In genomic region chr9:44249181-44250146, GRCm38 (mm10) we compare ENCODE assay signal across 9 mouse cellular contexts. TPM values are rescaled to one million over a fixed set of nuclear protein-coding genes. Genes with fewer than 3 reads are reported as not detected.
DNase-seq lines count a peak whose midpoint lies in the region; ATAC-seq and TF ChIP-seq lines count a peak whose summit lies in the region.
"Had no signal": no experiment of that assay in that cellular context is flagged by ENCODE, and none has a peak within 500 bp of the region (broad histone marks: within the 10 kb centered on the region; RNA-seq: fewer than 3 reads in every experiment).

No protein-coding gene starts in this region.

- ATAC-seq in embryonic facial prominence, embryonic 12.5 days (ENCODE audit: insufficient number of reproducible peaks, insufficient read depth, low FRiP score, low TSS enrichment), result no peak
- ATAC-seq in liver, embryonic 11.5 days (replicated peaks; ENCODE audit: low FRiP score), result peak; percentile 82
- no peak for ATAC-seq in midbrain, postnatal 0 days (ENCODE audit: low FRiP score)

- no peaks in the 10 kb centered on the region for H3K36me3 ChIP-seq in embryonic facial prominence, embryonic 12.5 days
- no peaks in the 10 kb centered on the region for H3K36me3 ChIP-seq in heart, embryonic 10.5 days
- H3K36me3 ChIP-seq in liver, embryonic 11.5 days (ENCODE audit: control insufficient read depth, insufficient read depth, low read length), result no peaks in the 10 kb centered on the region
- no peaks in the 10 kb centered on the region for H3K36me3 ChIP-seq in midbrain, postnatal 0 days (ENCODE audit: insufficient read depth, low read length)
- no peaks in the 10 kb centered on the region for H3K36me3 ChIP-seq in splenic B cell, adult 2 months (ENCODE audit: control insufficient read depth, insufficient read depth, low read length, poor library complexity, severe bottlenecking)

- TF ChIP-seq CTCF in midbrain, postnatal 0 days (IDR thresholded peaks at IDR 0.05), result peak; percentile 68

- H3K27me3 ChIP-seq in embryonic facial prominence, embryonic 12.5 days, result no peaks in the 10 kb centered on the region
- H3K27me3 ChIP-seq in heart, embryonic 10.5 days (ENCODE audit: insufficient read depth, poor library complexity, severe bottlenecking), result peaks cover 40% of the 10 kb centered on the region
- no peaks in the 10 kb centered on the region for H3K27me3 ChIP-seq in liver, embryonic 11.5 days (replicated peaks; ENCODE audit: control insufficient read depth, insufficient read depth, low read length)
- no peaks in the 10 kb centered on the region for H3K27me3 ChIP-seq in midbrain, postnatal 0 days (ENCODE audit: insufficient read depth, low read length)
- no peaks in the 10 kb centered on the region for H3K27me3 ChIP-seq in splenic B cell, adult 2 months (ENCODE audit: control insufficient read depth, insufficient read depth, low read length, poor library complexity, severe bottlenecking)

- peak overlapping the region; percentile 31 for H3K4me2 ChIP-seq in embryonic facial prominence, embryonic 12.5 days (replicated peaks)
- H3K4me2 ChIP-seq in liver, embryonic 11.5 days, result peak overlapping the region; percentile 41
- H3K4me2 ChIP-seq in midbrain, postnatal 0 days (ENCODE audit: low read depth, low read length, poor library complexity, severe bottlenecking), result no peak overlapping the region

- DNase-seq in urinary bladder, adult 18-20 months (ENCODE audit: low spot score in 2 of 2), result peak; percentile 25 to 45
- DNase-seq in urinary bladder, adult 2 months (ENCODE audit: low spot score), result no peak
- DNase-seq in heart, embryonic 10.5 days (ENCODE audit: low spot score), result peak; percentile 89
- peak; percentile 82 for DNase-seq in kidney, adult 9 months
- peak; percentile 62 for DNase-seq in liver, embryonic 11.5 days (ENCODE audit: low spot score)
- DNase-seq in midbrain, postnatal 0 days (ENCODE audit: low spot score), result peak; percentile 57
- peak; percentile 62 for DNase-seq in splenic B cell, adult 2 months (ENCODE audit: low read depth, low spot score)

- H3K9ac ChIP-seq in embryonic facial prominence, embryonic 12.5 days, result no peak overlapping the region
- H3K9ac ChIP-seq in liver, embryonic 11.5 days (ENCODE audit: low read depth, low read length), result no peak overlapping the region
- H3K9ac ChIP-seq in midbrain, postnatal 0 days (replicated peaks; ENCODE audit: low read length, poor library complexity, severe bottlenecking), result no peak overlapping the region

- H3K27ac ChIP-seq in embryonic facial prominence, embryonic 12.5 days, result no peak overlapping the region
- H3K27ac ChIP-seq in heart, embryonic 10.5 days, result 0 out of 2 replicates have a peak overlapping the region, but pooled peaks have one; percentile 16
- H3K27ac ChIP-seq in liver, embryonic 11.5 days (ENCODE audit: low read depth, low read length), result no peak overlapping the region
- H3K27ac ChIP-seq in midbrain, postnatal 0 days (ENCODE audit: low read depth, low read length), result no peak overlapping the region

- no peak overlapping the region for H3K4me3 ChIP-seq in embryonic facial prominence, embryonic 12.5 days
- H3K4me3 ChIP-seq in heart, embryonic 10.5 days, result peak overlapping the region; percentile 25
- H3K4me3 ChIP-seq in liver, embryonic 11.5 days (ENCODE audit: low read depth, low read length), result no peak overlapping the region
- H3K4me3 ChIP-seq in midbrain, postnatal 0 days (ENCODE audit: low read depth, low read length), result no peak overlapping the region
- H3K4me3 ChIP-seq: myocyte had no signal

- WGBS in embryonic facial prominence, embryonic 12.5 days, result 47% methylated on average over 26 of the region's 26 CpGs
- WGBS in heart, embryonic 10.5 days, result 37% methylated on average over 26 of the region's 26 CpGs
- WGBS in liver, embryonic 11.5 days, result 40% methylated on average over 26 of the region's 26 CpGs
- 46% methylated on average over 26 of the region's 26 CpGs for WGBS in midbrain, postnatal 0 days

- H3K9me3 ChIP-seq in embryonic facial prominence, embryonic 12.5 days, result no peaks in the 10 kb centered on the region
- no peaks in the 10 kb centered on the region for H3K9me3 ChIP-seq in heart, embryonic 10.5 days
- no peaks in the 10 kb centered on the region for H3K9me3 ChIP-seq in liver, embryonic 11.5 days (ENCODE audit: control insufficient read depth, low read length)
- H3K9me3 ChIP-seq in midbrain, postnatal 0 days (ENCODE audit: low read length), result no peaks in the 10 kb centered on the region

- peaks cover 12% of the 10 kb centered on the region for H3K4me1 ChIP-seq in embryonic facial prominence, embryonic 12.5 days
- H3K4me1 ChIP-seq in heart, embryonic 10.5 days, result peaks cover 25% of the 10 kb centered on the region
- H3K4me1 ChIP-seq in liver, embryonic 11.5 days (replicated peaks; ENCODE audit: control insufficient read depth, insufficient read depth, low read length), result peaks cover 13% of the 10 kb centered on the region
- H3K4me1 ChIP-seq in midbrain, postnatal 0 days (ENCODE audit: insufficient read depth, low read length), result peaks cover 22% of the 10 kb centered on the region

RNA-seq across cellular contexts. Expression of gene Pdzd3, which starts 1.8 kb away (rescaled TPM):
- 0.21 and 0.24 TPM in 2 replicates for polyA plus RNA-seq in urinary bladder, adult 2 months (2012; rRNA removed)
- 0.12 TPM in 1 of 2 replicates, not detected in the other for polyA plus RNA-seq in embryonic facial prominence, embryonic 12.5 days (2016; fragmentation: Nextera tagmentation; extraction: Ambion mirVana)
- not detected in 2 replicates for polyA plus RNA-seq in heart, embryonic 10.5 days (2016; fragmentation: Nextera tagmentation; extraction: Ambion mirVana)
- polyA plus RNA-seq in liver, embryonic 11.5 days (2014; fragmentation: Nextera tagmentation; extraction: Ambion mirVana), result 0.10 TPM in 1 of 2 replicates, not detected in the other
- 0.27 TPM in 1 of 2 replicates, not detected in the other for total RNA-seq in midbrain, postnatal 0 days (2014; rRNA removed)
- polyA plus RNA-seq in midbrain, postnatal 0 days (2015; fragmentation: Nextera tagmentation; extraction: Ambion mirVana), result 0.58 and 0.63 TPM in 2 replicates

RNA-seq across cellular contexts. Expression of gene Ccdc153, which starts 9.0 kb away (rescaled TPM):
- not detected in 2 replicates for polyA plus RNA-seq in urinary bladder, adult 2 months (2012; rRNA removed)
- not detected in 2 replicates for polyA plus RNA-seq in embryonic facial prominence, embryonic 12.5 days (2016; fragmentation: Nextera tagmentation; extraction: Ambion mirVana)
- not detected in 2 replicates for polyA plus RNA-seq in heart, embryonic 10.5 days (2016; fragmentation: Nextera tagmentation; extraction: Ambion mirVana)
- not detected in 2 replicates for polyA plus RNA-seq in liver, embryonic 11.5 days (2014; fragmentation: Nextera tagmentation; extraction: Ambion mirVana)
- total RNA-seq in midbrain, postnatal 0 days (2014; rRNA removed), result 3.0 and 6.1 TPM in 2 replicates
- 2.7 TPM in 2 replicates for polyA plus RNA-seq in midbrain, postnatal 0 days (2015; fragmentation: Nextera tagmentation; extraction: Ambion mirVana)
- polyA plus RNA-seq: myocyte had no signal

RNA-seq across cellular contexts. Expression of gene Cbl, which starts 15.6 kb away (rescaled TPM):
- 14.9 and 16.0 TPM in 2 replicates for polyA plus RNA-seq in urinary bladder, adult 2 months (2012; rRNA removed)
- 19.6 and 20.3 TPM in 2 replicates for polyA plus RNA-seq in embryonic facial prominence, embryonic 12.5 days (2016; fragmentation: Nextera tagmentation; extraction: Ambion mirVana)
- polyA plus RNA-seq in heart, embryonic 10.5 days (2016; fragmentation: Nextera tagmentation; extraction: Ambion mirVana), result 16.2 and 16.3 TPM in 2 replicates
- polyA plus RNA-seq in liver, embryonic 11.5 days (2014; fragmentation: Nextera tagmentation; extraction: Ambion mirVana), result 12.0 and 12.7 TPM in 2 replicates
- 32.1 and 43.9 TPM in 2 replicates for total RNA-seq in midbrain, postnatal 0 days (2014; rRNA removed)
- polyA plus RNA-seq in midbrain, postnatal 0 days (2015; fragmentation: Nextera tagmentation; extraction: Ambion mirVana), result 14.7 and 17.3 TPM in 2 replicates

RNA-seq across cellular contexts. Expression of gene Nlrx1, which starts 18.9 kb away (rescaled TPM):
- polyA plus RNA-seq in urinary bladder, adult 2 months (2012; rRNA removed), result 9.6 and 13.0 TPM in 2 replicates
- polyA plus RNA-seq in embryonic facial prominence, embryonic 12.5 days (2016; fragmentation: Nextera tagmentation; extraction: Ambion mirVana), result 6.2 and 7.1 TPM in 2 replicates
- polyA plus RNA-seq in heart, embryonic 10.5 days (2016; fragmentation: Nextera tagmentation; extraction: Ambion mirVana), result 3.1 and 4.7 TPM in 2 replicates
- 4.3 and 4.9 TPM in 2 replicates for polyA plus RNA-seq in liver, embryonic 11.5 days (2014; fragmentation: Nextera tagmentation; extraction: Ambion mirVana)
- 4.2 and 6.2 TPM in 2 replicates for total RNA-seq in midbrain, postnatal 0 days (2014; rRNA removed)
- 6.0 and 6.9 TPM in 2 replicates for polyA plus RNA-seq in midbrain, postnatal 0 days (2015; fragmentation: Nextera tagmentation; extraction: Ambion mirVana)

RNA-seq across cellular contexts. Expression of gene Abcg4, which starts 39.0 kb away (rescaled TPM):
- 7.6 and 8.9 TPM in 2 replicates for polyA plus RNA-seq in urinary bladder, adult 2 months (2012; rRNA removed)
- 5.9 and 6.4 TPM in 2 replicates for polyA plus RNA-seq in embryonic facial prominence, embryonic 12.5 days (2016; fragmentation: Nextera tagmentation; extraction: Ambion mirVana)
- polyA plus RNA-seq in heart, embryonic 10.5 days (2016; fragmentation: Nextera tagmentation; extraction: Ambion mirVana), result 3.4 and 3.9 TPM in 2 replicates
- polyA plus RNA-seq in liver, embryonic 11.5 days (2014; fragmentation: Nextera tagmentation; extraction: Ambion mirVana), result 11.6 and 13.8 TPM in 2 replicates
- total RNA-seq in midbrain, postnatal 0 days (2014; rRNA removed), result 60.0 and 65.8 TPM in 2 replicates
- polyA plus RNA-seq in midbrain, postnatal 0 days (2015; fragmentation: Nextera tagmentation; extraction: Ambion mirVana), result 27.9 and 28.2 TPM in 2 replicates
